Mouse (Mus musculus) lung, postnatal 25 days (tissue): Measurements from ENCODE around the gene Hsd17b14.

Experiments
- DNase-seq: peaks from one replicate; pipeline ENCODE4 v3.0.0; 2022; ENCODE audit warnings: low spot score

The Hsd17b14 gene

GRCm38 (mm10) chr7:45598960-45599879 is 44.5 kb downstream of the Hsd17b14 start:
- no peak for DNase-seq

- no peak for DNase-seq
Measured at GRCm38 (mm10) chr7:45605704-45606289, 51.1 kb downstream of the Hsd17b14 start.

GRCm38 (mm10) chr7:45609511-45609910 is 54.8 kb downstream of the Hsd17b14 start:
- no peak for DNase-seq

- DNase-seq, result no peak
Measured at GRCm38 (mm10) chr7:45616277-45616676, 61.6 kb downstream of the Hsd17b14 start.

GRCm38 (mm10) chr7:45617042-45617695 is 62.5 kb downstream of the Hsd17b14 start, which contains the start of gene Fut1:
Fut1 (plus strand) TSS chr7:45617289.
- DNase-seq, result no peak
